Mouse (Mus musculus) MN1 (cell line): ENCODE data around the gene H2al1o.
"Not testable (repeated sequence)": the region's sequence is repeated elsewhere in the genome, so short reads cannot be mapped to it uniquely, and the experiment has no call there.

Source experiments
- DNase-seq: peaks from one replicate; pipeline ENCODE4 v3.0.0-alpha.2; 2016; ENCODE audit warnings: low spot score

Gene H2al1o

DNA sequence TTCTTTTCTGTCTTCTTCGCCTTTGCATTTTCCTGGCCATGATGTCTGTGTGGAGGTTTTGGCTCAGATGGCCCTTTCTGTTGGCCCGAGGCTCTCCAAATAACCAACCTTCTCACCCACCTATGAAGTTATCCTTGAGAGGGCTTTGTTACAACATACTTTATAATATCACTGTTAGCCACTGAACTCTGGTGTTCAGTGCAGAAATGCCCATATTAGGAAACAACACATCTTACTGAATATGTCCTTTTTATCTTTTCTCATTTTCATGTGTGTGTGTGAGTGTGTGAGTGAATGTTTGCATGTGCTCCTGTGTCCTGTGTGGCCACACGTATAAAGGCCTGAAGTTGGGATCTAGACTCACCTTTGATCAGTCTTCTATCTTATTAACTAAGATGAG, at the start of gene H2al1o:
Gene H2al1o (minus strand): TSS at position 101 of the 400 bp plus-strand sequence.
- DNase-seq, result not testable (repeated sequence)

DNA sequence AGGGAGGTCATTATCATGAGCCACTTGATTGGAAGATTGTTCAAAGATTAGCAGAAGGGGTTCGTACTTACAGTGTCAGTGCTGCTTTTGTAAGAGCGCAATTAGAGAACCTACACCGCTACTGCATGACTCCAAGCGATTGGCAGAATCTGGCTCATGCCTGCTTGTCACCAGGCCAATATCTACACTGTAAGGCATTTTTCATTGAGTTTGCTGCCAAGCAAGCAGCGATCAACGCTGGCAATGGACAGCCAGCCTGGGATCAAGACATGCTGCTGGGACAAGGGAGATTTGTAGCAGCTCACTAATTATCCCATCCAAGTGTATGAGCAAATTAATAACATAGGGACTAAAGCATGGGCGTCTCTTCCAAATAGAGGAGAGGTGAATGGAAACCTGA, 25.8 kb upstream of the H2al1o start:
- not testable (repeated sequence) for DNase-seq

DNA sequence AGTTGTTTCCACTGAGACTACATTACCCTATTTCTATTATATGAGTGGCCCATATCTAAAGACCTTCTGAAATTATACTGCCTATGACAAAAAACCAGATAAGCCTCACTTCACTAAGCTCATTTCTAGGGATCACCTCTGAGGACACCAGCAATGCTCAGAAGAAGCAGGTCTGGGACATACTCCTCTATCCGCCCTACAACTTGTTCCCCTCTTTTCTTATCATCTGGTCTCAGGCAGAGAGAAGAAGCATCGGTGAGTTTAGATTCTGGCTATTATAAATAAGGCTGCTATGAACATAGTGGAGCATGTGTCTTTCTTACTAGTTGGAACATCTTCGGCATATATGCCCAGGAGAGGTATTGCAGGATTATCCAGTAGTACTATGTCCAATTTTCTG, 35.3 kb downstream of the H2al1o start:
- no peak for DNase-seq
